Mouse (Mus musculus) liver, postnatal 0 days (tissue): Measurements from ENCODE around the gene Immp2l. TPM values are rescaled to one million over a fixed set of nuclear protein-coding genes. Genes with fewer than 3 reads are reported as not detected.

Experiments
- ATAC-seq: fragments of 200-750 bp; cut with Nextera tagmentation; 2 replicates; pipeline ENCODE4 v1.8.0; 2017; ENCODE audit warnings: mild to moderate bottlenecking, moderate library complexity
- DNase-seq: peaks from one replicate; pipeline ENCODE4 v3.0.0-alpha.2; 2016
- H3K27ac ChIP-seq: fragments of 300-500 bp; sonication (generic); 2 replicates; pipeline ENCODE4 v1.5.1; 2014; ENCODE audit warnings: antibody characterized with exemption, moderate library complexity, mild to moderate bottlenecking, low read depth
- H3K27me3 ChIP-seq: fragments of 300-500 bp; sonication (generic); 2 replicates; pipeline ENCODE4 v1.6.1; 2014; ENCODE audit warnings: low read length, control low read depth, mixed read lengths; ENCODE audit not compliant: insufficient read depth
- H3K36me3 ChIP-seq: fragments of 300-500 bp; sonication (generic); replicated peaks from 2 replicates; pipeline ENCODE4 v1.6.1; 2014; ENCODE audit warnings: mild to moderate bottlenecking, control low read depth, low read length, moderate library complexity, mixed read lengths; ENCODE audit not compliant: insufficient read depth
- H3K4me1 ChIP-seq: fragments of 300-500 bp; sonication (generic); 2 replicates; pipeline ENCODE4 v1.6.1; 2014; ENCODE audit warnings: antibody characterized with exemption, mild to moderate bottlenecking, control low read depth; ENCODE audit not compliant: insufficient read depth
- H3K4me2 ChIP-seq: fragments of 300-500 bp; sonication (generic); 2 replicates; pipeline ENCODE4 v1.6.1; 2014; ENCODE audit warnings: low read depth, mild to moderate bottlenecking, low read length, moderate library complexity, mixed read lengths
- H3K4me3 ChIP-seq: fragments of 300-500 bp; sonication (generic); 2 replicates; pipeline ENCODE4 v1.5.1; 2014; ENCODE audit warnings: low read depth, low read length
- H3K9ac ChIP-seq: fragments of 300-500 bp; sonication (generic); replicated peaks from 2 replicates; pipeline ENCODE4 v1.6.1; 2014; ENCODE audit warnings: mild to moderate bottlenecking, moderate library complexity
- H3K9me3 ChIP-seq: fragments of 300-500 bp; sonication (generic); 2 replicates; pipeline ENCODE4 v1.6.1; 2016; ENCODE audit warnings: mild to moderate bottlenecking, control low read depth, low read length, mixed read lengths
- CTCF ChIP-seq: sonication (generic); IDR thresholded peaks from 2 replicates; pipeline ENCODE4 v1.5.1; 2016; ENCODE audit warnings: antibody characterized with exemption, low read depth
- EP300 ChIP-seq: IDR thresholded peaks from 2 replicates; pipeline ENCODE4 v1.6.1; 2016; ENCODE audit warnings: antibody characterized with exemption, low read depth, mild to moderate bottlenecking
- WGBS: fragments of 180-500 bp; shearing (Covaris S2); extraction: QIAGEN DNeasy Blood & Tissue Kit; methylation state at CpG from one replicate; pipeline ENCODE4 v1.1.7; 2014; ENCODE audit not compliant: insufficient replicate concordance; 5-methylcytosine and 5-hydroxymethylcytosine counted together
- polyA plus RNA-seq: library from polyadenylated mRNA; unstranded; fragments of >200 nt; fragmentation: Nextera tagmentation; extraction: Ambion mirVana; gene quantifications from 2 replicates; pipeline ENCODE4 v1.2.1, GENCODE M21; 2015

The Immp2l gene
- polyA plus RNA-seq, 1 experiment from 2014 or later, result 35.9 TPM

- no peak for DNase-seq
- Histone ChIP-seq H3K9ac (no peak overlapping the region), H3K27ac (no peak overlapping the region), H3K4me2 (no peak overlapping the region), H3K36me3 (no peaks in the 10 kb centered on the region), H3K4me3 (no peak overlapping the region), H3K27me3 (no peaks in the 10 kb centered on the region), H3K4me1 (no peaks in the 10 kb centered on the region), H3K9me3 (no peaks in the 10 kb centered on the region)
- TF ChIP-seq EP300 (no peak), CTCF (no peak)
- no peak for ATAC-seq
- WGBS, result 78% methylated on average over 8 of the region's 8 CpGs
Observed at GRCm38 (mm10) chr12:41649826-41650541, 626.1 kb downstream of the Immp2l start.

- ATAC-seq (no peak), DNase-seq (no peak)
- WGBS, result 77% methylated on average over 3 of the region's 3 CpGs
- H3K27ac ChIP-seq, result no peak overlapping the region
- no peak overlapping the region for H3K4me2 ChIP-seq
- H3K27me3 ChIP-seq, result no peaks in the 10 kb centered on the region
- H3K9ac ChIP-seq, result no peak overlapping the region
- TF ChIP-seq EP300 (no peak), CTCF (no peak)
- no peaks in the 10 kb centered on the region for H3K9me3 ChIP-seq
- no peaks in the 10 kb centered on the region for H3K36me3 ChIP-seq
- no peak overlapping the region for H3K4me3 ChIP-seq
- no peaks in the 10 kb centered on the region for H3K4me1 ChIP-seq
Observed at GRCm38 (mm10) chr12:41668280-41668679, 644.4 kb downstream of the Immp2l start.

DNA sequence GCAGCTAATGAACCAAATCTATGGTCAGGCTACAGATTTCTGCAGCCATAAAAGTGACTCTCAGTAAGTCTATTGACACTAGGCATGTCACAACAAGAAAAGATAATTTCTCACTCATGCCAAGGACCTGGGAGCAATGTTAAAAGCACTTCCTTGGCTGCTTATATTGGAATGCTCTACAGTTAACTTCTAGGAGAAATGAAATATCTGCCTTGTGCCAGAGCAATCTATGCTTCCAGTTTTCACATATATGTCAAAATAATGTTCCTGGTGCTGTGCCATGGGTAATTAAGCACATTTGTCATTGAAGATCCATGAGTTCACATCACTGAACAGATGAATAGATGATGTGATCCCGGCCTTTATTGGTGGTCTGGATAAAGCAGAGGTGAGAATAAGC lies 645.6 kb downstream of the Immp2l start:
- DNase-seq (no peak), ATAC-seq (no peak)
- no peaks in the 10 kb centered on the region for H3K36me3 ChIP-seq
- H3K4me1 ChIP-seq, result no peaks in the 10 kb centered on the region
- no peak overlapping the region for H3K4me3 ChIP-seq
- no peaks in the 10 kb centered on the region for H3K9me3 ChIP-seq
- TF ChIP-seq CTCF (no peak), EP300 (no peak)
- no peak overlapping the region for H3K4me2 ChIP-seq
- H3K27me3 ChIP-seq, result no peaks in the 10 kb centered on the region
- no peak overlapping the region for H3K27ac ChIP-seq
- WGBS, result 61% methylated on average over 1 of the region's 1 CpGs
- H3K9ac ChIP-seq, result no peak overlapping the region

DNA sequence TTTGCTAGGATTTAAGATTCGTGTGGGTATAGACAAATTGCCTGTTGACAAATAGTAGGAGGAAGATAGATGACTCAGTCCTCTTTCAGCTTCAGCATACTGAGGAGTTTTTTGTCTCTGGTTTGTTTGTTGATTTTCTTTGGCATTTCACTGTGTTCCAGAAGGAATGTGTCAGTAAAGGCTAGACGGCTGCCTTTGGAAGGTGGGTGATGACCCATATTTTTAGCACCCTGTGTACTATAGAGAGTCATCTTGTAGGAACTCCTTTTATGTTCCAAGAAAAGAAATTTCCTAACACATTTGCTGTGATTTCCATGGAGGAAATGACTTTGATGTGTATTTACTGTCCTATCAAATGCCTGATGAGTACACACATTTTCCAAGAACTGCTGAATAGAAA lies 651.0 kb downstream of the Immp2l start:
- Histone ChIP-seq H3K4me1 (no peaks in the 10 kb centered on the region), H3K27me3 (no peaks in the 10 kb centered on the region), H3K4me3 (no peak overlapping the region), H3K36me3 (no peaks in the 10 kb centered on the region), H3K9me3 (no peaks in the 10 kb centered on the region), H3K9ac (no peak overlapping the region), H3K27ac (no peak overlapping the region), H3K4me2 (no peak overlapping the region)
- DNase-seq (no peak), ATAC-seq (no peak)
- 73% methylated on average over 2 of the region's 2 CpGs for WGBS
- TF ChIP-seq EP300, result no peak
- no peak for TF ChIP-seq CTCF

DNA sequence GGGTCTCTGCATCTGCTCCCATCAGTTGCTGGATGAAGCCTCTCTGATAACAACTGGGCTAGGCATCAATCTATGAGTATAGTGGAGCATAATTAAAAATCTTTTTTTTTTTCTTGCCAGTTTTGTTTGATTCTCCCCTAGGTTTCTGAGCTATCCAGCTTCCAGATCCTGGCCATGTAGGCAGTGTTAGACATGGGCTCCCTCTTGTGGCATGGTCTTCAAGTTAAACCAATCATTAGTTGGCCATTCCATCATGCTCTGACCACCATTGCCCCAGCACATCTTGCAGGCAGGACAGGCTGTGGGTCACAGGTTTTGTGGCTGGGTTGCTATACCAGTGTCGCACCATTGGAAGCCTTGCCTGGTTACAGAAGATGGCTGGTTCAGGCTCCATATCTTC lies 656.3 kb downstream of the Immp2l start:
- Histone ChIP-seq H3K9ac (no peak overlapping the region), H3K27ac (no peak overlapping the region), H3K4me2 (no peak overlapping the region), H3K27me3 (no peaks in the 10 kb centered on the region), H3K4me3 (no peak overlapping the region), H3K9me3 (no peaks in the 10 kb centered on the region), H3K4me1 (no peaks in the 10 kb centered on the region), H3K36me3 (no peaks in the 10 kb centered on the region)
- WGBS, result 71% methylated on average over 1 of the region's 1 CpGs
- TF ChIP-seq CTCF (peak; percentile 40), EP300 (no peak)
- DNase-seq (no peak), ATAC-seq (no peak)

GRCm38 (mm10) chr12:41682141-41682540 lies 658.3 kb downstream of the Immp2l start:
- TF ChIP-seq CTCF, result no peak
- no peak for TF ChIP-seq EP300
- H3K4me2 ChIP-seq, result no peak overlapping the region
- ATAC-seq (no peak), DNase-seq (no peak)
- H3K9me3 ChIP-seq, result no peaks in the 10 kb centered on the region
- H3K4me3 ChIP-seq, result no peak overlapping the region
- no peak overlapping the region for H3K27ac ChIP-seq
- H3K36me3 ChIP-seq, result no peaks in the 10 kb centered on the region
- no peaks in the 10 kb centered on the region for H3K4me1 ChIP-seq
- H3K27me3 ChIP-seq, result no peaks in the 10 kb centered on the region
- H3K9ac ChIP-seq, result no peak overlapping the region
- WGBS, result 67% methylated on average over 1 of the region's 1 CpGs

DNA sequence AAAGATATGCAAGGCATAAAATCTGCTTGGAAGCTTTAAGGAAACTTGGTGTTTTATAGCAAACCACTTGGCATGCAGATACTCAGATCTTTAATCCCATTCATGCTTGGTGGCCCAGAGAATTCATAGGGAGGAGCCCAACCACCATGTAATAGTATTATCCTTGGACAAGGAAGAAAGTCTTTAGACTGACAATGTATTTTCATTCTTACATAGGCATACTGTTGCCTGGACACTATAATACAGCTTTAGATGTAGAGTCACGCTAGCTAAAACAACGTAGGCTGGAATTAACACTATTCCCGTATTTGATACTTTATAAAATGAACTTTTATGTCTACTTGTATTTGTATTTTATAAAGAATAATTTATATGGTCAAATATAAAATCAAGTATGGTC lies 665.9 kb downstream of the Immp2l start:
- WGBS, result 79% methylated on average over 3 of the region's 3 CpGs
- no peak overlapping the region for H3K27ac ChIP-seq

More for the DNA sequence above, 665.9 kb downstream of the Immp2l start:
- ATAC-seq (no peak), DNase-seq (no peak)
- H3K36me3 ChIP-seq, result no peaks in the 10 kb centered on the region
- H3K4me2 ChIP-seq, result no peak overlapping the region
- no peak overlapping the region for H3K9ac ChIP-seq
- no peak for TF ChIP-seq CTCF
- no peaks in the 10 kb centered on the region for H3K9me3 ChIP-seq
- no peaks in the 10 kb centered on the region for H3K27me3 ChIP-seq
- no peaks in the 10 kb centered on the region for H3K4me1 ChIP-seq
- no peak overlapping the region for H3K4me3 ChIP-seq
